Mouse (Mus musculus) granulocyte monocyte progenitor cell, adult 5-6 weeks (primary cell): ENCODE data around the gene Treml4. TPM values are rescaled to one million over a fixed set of nuclear protein-coding genes. Genes with fewer than 3 reads are reported as not detected.

Experiments used
- ATAC-seq: replicated peaks from 2 replicates; pipeline ENCODE4 v1.8.0; 2016; ENCODE audit warnings: mild to moderate bottlenecking, moderate TSS enrichment, inconsistent platforms; ENCODE audit not compliant: poor library complexity, severe bottlenecking
- total RNA-seq, 2 experiments: library from RNA; stranded (forward) in 1 of 2; stranded (reverse) in 1 of 2; fragments of 200-712, 200-1000 nt in 1 of 2; fragments of >200 nt in 1 of 2; fragmentation: Nextera tagmentation in 1 of 2; gene quantifications; 2 replicates each; pipeline ENCODE4 v1.2.3; 2014 to 2017

Treml4 gene
- total RNA-seq (2014; fragmentation: Nextera tagmentation) (0.56 and 0.99 TPM in 2 replicates), total RNA-seq (2017) (1.4 and 2.6 TPM in 2 replicates)

DNA sequence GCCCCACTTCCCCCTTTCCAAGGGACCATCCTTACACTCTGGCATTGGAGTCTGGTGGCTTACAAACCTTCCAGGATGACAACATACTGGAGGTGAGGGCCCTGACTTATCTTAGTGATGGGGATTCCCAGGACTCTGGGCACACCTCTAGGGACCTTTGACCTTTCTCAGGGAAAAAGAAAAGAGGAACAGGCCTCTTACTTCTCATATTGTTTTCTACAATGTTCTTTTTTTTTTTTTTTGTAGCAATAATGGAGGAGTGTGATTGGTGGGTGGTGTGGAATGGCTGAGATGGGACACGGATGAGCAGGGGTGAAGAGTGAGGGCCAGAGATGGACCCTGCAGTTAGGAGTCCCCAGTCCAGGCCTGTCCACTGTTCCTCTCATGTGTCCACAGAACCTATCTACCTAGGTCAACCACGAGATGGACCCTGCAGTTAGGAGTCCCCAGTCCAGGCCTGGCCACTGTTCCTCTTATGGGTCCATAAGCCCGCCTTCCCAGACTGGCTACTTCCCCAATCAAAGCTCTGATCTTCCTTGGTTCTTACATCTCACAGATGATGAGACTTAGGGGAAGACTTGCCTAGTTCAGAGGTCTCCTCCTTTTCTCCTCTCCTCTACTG, at the start of gene Treml4:
Treml4 (plus strand) TSS at position 555 of the 622 bp plus-strand sequence.
- ATAC-seq = peak; percentile 66

DNA sequence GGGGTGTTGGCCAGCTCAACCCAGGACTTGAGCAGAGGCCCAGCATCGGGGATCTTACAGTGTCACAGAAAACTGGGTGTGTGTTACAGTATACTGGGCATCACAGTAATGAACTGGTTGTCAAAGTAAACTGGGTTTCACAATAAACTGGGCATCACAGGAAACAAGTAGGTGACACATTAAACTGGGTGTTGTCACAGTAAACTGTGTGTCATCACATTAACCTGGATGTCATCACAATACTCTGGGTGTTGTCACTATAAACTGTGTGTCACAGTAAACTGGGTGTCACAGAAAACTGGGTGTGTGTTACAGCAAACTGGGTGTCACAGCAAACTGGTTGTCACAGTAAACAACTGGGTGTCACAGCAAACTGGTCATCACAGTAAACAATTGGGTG, 48.7 kb upstream of the Treml4 start:
- no peak for ATAC-seq

DNA sequence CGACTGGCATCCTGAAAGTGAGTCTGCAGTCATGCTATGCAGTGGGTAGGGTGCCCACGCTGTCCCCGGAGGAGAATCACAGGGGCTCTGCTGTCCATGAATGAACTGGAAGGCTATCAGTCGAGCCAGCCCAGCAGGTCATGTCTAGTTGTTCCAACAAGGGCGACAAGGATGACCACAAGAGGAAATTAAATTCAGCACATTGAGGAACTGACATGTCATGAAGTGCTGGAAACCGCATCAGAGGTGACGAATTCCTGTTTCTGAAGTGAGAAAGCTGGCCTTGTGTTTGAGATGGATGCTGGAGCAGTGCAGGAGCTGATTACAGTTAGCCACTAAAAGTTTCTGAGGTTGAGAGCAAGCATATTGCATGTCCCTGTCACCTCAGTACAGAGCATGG, 33.4 kb upstream of the Treml4 start:
- peak; percentile 57 for ATAC-seq

DNA sequence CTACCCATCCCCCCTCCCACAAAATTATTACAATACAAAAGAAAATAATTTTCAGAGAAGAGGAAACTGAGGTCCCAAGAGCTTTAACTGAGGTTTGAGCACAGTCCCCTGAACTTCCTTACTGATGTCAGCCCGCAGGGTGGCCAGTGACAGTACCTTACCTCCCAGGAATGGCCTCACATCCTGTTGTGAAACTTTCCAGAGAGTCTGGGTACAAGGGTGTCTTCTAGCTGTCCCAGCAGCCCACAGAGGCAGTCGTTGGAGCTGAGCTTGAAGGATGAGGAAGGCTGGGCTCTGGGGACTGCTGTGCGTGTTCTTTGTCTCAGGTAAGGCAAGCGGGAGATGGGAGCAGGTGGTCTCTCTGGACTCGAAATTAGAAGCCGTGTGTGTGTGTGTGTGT, 31.6 kb upstream of the Treml4 start, which contains the start of gene Trem1:
Trem1 (plus strand) TSS at position 251 of the 400 bp plus-strand sequence.
- ATAC-seq = peak; percentile 89

DNA sequence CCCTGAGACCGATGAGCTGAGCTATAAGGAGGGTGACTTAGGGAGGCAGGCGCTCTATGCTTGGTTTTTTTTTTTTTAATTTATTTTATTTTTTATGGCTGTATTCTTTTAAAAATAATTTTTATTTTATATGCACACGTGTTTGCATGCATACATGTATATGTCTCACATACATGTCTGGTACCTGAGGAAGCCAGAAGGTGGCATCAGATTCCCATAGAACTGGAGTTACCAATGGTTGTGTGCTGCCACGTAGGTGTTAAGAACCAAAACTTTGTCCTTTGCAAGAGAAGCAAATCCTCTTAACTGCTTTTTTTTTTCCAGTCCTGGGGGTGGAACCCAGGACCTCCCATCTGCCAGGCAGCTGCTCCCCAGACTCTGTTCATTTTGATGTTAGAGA, 30.3 kb upstream of the Treml4 start:
- ATAC-seq = no peak

DNA sequence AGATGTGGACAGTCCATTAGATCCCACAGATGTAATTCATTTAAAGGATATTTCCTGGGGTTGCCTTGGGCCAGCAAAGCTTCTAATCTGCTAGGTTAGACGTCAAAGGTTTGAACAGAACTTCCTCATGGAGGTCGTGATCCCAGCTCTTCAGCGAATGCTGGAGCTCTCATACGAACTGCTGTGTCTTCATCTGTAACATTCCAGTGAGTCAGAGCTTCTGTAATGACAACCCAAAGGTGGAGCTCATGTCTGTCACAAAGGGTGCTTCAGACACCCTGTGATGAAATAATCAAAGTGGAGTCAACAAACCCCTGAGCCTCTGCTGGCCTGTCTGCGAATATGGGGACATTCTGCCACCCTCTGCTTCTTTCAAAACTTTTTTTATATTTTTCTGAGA, 29.5 kb upstream of the Treml4 start:
- ATAC-seq = peak; percentile 57

DNA sequence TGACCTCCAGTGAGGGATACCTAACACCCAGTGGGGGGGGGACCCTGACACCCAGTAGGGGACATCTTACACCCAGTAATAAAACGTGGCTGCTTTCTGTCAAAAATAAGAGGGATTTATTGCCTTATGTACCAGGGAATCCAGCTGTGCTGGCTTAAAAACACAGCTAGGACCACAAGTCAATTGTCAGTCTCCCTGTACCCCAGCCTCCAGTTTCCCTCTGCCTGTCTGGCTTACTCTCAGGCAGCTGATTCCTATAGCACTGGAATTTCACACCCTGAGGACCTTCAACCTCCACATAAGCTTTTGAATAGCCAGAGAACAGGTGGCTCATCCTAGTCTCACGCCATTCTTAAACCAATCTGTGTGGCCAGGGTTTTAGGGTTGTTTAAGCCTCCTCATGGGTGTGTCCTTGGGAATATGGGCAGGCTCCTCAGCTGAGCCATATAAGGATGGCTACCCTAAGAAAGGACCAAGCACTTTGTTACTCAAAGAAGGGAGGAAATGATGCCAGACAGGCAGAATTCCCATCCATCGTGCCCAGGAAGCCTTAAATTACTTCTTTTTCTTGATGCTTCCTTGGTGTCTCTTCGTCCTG, 28.2 kb upstream of the Treml4 start:
- ATAC-seq = no peak

DNA sequence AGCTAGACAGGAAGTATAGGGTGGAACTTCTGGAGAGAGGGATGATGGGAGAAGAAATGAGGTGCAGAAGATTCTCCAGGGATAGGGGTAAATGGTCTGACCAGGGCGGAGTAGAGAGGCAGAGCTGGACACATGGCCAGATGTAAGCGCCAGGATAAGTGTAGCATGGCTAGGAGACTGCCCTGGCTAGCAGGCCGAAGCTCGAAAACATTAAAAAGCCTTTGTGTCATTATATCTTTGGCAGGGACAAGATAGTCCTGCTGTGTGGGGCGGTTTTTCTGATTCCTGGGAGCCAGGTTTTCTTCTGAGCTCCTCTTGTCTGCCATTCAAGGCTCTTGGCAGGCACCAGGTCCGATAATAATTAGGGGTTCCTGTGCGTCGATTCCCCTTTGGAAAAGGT, 26.5 kb upstream of the Treml4 start:
- no peak for ATAC-seq

DNA sequence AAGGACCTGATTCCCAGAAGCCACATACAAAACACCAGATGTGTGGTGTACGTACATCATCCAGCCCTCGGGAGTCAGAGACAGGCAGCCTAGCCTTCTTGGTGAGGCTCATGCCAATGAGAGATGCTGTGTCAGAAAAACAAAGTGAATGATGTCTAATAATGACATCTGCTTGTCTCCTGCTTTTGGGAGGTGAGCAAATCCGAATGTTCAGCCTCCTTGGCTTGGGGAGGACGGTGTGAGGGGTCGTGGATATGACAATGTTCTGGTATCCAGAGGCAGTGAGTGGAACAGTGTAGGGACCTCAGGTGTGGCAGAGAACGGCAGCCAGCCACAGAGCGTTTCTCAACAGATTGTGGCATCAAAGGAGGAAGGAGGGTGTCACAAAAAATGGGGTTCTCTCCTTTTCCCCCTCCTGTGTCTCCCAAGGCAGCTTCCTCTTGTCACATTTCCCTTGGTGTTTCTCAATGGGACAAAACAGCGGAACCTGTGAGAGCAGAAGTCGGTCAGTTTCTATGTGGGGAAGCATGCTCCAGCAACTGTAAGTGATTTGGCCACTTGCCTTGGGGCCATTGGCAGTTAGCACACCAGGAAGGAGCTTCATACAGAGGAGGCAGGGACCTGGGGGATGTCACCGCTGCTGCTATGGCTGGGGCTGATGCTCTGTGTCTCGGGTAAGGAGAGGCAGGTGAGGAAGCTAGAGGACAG, 16.7 kb upstream of the Treml4 start, which contains the start of gene Trem3:
Trem3 (plus strand) TSS at position 557 of the 708 bp plus-strand sequence.
- ATAC-seq = peak; percentile 85

DNA sequence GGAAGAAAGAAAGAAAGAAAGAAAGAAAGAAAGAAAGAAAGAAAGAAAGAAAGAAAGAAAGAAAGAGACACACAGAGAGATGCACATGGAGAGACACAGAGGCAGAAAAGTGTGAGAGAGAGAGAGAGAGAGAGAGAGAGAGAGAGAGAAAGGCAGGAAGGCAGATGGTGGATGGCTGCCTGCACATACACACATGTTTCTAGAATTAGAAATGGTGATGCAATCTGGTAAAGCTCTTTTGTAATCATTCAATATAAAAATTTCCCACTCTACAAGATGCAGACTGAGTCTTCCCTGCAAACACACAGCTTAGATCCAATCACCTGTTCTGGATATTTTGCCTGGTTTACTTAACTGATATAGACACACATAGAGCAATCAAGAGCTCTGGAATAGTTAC, 15.1 kb upstream of the Treml4 start:
- ATAC-seq = peak; percentile 12

DNA sequence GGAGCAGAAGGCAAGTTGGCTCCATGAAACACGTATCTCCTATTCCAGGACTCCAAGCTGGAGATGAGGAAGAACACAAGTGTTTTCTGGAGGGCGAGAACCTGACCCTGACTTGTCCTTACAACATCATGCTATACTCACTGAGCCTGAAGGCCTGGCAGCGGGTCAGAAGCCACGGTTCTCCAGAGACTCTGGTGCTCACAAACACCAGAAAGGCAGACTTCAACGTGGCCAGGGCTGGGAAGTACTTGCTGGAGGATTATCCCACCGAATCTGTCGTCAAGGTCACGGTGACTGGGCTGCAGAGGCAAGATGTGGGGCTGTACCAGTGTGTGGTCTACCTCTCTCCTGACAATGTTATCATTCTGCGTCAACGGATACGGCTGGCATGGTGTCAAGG, 14.6 kb upstream of the Treml4 start:
- no peak for ATAC-seq

DNA sequence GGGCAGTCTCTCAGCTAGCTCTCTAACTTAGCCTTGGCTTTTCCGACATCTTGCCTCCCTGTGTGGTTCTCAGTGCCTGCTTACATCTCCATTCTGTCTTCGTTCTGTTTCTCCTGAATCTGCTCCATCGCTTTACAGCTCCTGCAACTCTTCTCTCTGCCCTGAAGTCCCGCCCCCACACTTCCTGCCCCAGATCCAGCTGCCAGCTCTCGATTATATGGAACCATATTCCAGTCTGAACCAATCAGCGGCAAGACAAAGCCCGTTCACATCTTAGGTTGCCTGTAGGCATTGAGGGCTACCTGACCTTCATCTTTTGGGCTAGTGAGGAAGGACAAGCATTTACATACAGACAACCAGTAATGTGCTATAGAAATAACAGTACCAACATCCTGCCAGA, 13.5 kb upstream of the Treml4 start:
- ATAC-seq = no peak

DNA sequence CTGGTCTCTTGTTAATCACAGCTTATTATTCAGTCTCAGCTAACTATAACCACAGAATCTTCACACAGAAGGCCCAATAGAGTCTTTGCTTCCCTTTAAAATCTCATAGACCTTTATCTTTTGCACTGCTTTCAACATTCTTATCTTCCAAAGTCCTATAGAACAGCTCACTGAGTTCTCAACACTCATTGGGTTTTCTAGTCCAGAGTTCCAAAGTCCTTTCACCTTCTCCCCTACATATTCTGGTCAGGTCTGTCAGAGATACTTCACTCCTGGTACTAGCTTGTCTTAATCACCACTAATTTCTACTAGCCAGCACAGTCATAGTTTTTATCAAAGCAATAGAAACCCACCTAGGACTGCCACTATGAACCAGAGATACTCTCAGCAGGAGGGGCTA, 7.5 kb upstream of the Treml4 start:
- ATAC-seq = no peak

DNA sequence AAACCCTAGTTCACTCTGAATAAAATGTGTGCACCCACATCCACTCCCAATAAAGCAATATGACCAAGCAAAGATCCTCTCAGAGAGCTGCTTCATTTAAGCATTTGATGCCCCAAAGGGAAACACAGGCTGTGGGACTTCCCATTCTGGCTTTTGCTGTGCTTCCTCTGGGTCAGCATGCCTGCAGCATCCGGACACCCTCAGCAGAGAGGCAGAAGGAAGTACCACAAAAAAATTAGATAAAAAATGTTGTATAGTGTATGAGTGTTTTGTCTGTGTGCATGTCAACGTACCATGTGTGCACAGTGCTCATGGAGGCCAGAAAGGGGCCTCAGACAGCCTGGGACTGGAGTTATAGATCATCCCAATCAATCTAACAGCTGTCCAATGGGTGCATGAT, 2.2 kb upstream of the Treml4 start:
- 0 out of 2 replicates have a peak, but pooled peaks have one; percentile 26 for ATAC-seq

DNA sequence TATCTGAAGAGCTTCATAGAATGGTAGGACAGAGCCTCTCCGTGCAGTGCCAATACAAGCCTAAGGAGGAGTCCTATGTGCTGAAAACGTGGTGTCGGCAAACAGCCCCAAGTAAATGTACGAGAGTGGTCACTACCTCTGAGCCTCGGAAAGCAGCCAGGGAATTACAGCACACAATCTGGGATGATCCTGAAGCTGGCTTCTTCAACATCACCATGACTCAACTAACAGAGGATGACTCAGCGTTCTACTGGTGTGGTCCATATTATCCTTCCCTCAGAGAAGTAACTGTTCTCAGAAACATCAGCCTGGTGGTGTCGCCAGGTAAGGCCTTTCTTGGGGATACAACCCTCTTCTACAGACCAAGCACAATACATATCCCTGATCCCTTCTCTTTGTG, 567 bp downstream of the Treml4 start:
- ATAC-seq = no peak

DNA sequence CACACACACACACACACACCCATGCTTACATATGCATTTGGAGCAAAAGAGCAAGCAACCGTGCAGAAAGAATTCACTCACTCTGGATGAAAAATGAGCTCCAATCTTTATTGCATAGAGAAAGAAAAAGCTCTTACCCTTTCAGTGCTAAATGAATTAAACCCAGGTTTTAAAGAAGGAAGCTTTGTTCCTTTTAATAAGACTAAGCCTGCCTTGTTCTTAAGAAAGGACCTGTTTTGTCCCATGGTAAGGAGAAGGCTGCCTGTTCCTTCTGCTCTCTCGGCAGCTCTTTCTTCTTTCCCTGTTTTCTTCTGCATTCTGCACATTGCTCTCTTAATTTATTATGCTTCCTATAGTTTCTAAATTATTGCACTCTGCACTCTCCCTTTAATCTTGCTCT, 2.0 kb downstream of the Treml4 start:
- ATAC-seq = no peak

DNA sequence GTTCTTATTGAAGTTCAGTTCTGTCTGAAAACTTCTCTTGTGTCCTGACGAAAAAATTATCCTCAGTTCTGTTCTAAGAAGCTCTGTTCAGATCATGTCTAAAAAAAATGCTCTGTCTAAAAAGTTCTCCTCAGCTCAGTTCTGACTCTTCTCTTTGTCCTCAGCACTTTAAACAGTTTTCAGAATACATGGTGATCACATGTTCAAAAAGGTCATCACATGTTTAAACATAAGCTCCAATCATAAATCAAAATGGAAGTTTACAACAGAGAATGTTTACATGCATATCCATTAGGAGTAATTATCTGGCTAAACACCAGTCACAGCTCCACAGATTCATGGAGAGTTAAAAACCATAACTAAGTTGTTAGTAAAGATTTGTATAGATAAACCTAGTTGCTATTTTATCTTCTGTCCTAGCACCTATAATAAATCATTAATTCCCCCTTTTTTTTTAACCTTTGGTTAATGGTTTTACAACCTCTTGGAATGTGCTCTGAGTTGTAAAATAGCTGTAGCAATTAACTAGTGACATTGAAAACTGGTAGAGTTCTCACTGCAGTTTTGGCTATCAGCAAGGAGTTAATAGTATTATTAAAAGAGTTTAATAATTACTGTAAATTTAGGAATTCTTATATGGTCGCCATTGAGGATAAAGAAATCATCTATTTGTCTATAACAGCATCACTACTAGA, 2.7 kb downstream of the Treml4 start:
- ATAC-seq = no peak

DNA sequence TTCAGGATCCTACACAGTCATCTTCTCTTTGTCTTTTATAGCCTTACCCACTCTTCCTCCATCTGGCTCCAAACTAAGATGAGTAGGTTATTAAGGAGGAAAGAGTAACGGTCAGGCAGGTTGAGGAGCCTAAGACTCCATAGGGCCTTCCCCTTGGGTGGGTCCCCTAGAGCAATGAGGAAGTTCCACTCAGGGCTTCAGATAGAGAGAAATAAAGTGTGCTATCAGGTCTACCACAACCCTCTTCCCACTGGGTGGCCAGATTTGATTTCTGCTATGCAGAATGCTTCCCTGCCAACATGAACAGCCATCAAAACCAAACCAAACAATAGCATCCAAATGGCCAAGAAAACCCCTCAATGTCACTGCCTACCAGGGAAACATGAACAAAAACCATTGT, 3.5 kb downstream of the Treml4 start:
- ATAC-seq = peak; percentile 57

DNA sequence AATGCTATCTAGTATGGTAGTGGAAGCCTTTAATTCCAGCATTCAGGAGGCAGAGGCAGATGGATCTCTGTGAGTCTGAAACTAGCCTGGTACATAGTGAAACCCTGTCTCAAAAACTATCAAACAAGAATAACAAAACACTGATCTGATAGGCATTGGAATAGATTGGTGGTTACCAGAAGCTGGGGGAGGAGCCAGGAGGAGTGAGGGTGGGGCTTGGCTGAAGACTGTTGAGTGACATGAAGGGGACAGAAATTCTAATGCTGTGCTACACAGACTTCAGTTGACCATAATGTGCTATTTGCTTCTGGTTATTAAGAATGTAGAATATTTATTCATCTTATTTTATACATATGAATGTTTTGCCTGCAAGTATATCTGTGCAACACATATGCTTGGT, 4.2 kb downstream of the Treml4 start:
- ATAC-seq = no peak

DNA sequence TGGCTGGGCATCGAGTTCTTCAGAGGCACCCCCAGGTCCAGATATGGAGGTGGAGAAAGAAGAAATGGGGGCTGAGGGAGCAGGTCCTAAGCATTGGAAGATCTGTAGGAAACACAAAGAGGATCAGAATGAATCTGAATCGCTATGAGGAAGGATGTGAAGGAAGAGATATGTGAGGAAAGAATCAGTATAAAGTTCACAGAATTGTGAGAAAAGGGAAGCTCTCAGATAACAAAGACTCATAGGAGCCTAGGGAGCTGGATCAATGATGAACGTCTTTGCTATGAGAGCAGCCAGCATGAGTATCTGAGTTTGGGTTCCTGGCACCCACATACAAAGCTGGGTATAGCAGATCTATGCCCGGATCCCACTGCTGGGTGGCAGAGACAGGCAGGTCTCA, 5.7 kb downstream of the Treml4 start:
- no peak for ATAC-seq

DNA sequence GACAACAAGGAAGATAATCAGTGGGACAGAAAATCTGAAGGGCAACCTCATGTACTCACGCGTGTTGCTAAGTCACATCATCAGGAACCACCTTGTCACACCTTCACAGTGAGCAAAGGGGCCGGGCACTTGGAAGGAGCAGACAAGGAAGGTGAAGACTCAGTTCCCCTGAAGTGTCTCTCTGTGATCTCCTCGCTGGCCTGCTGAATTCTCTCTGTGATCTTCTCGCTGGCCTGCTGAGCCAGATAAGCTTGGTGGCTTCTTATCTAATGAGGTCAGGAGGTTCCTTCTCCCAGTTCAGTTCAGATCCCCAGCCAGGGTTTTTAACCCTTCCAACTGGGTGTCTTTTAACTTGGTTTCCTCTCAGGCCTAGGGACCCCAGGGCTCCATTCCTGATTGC, 8.1 kb downstream of the Treml4 start:
- ATAC-seq = no peak
